Mouse (Mus musculus): ENCODE results near the gene Pard3b.

DNA sequence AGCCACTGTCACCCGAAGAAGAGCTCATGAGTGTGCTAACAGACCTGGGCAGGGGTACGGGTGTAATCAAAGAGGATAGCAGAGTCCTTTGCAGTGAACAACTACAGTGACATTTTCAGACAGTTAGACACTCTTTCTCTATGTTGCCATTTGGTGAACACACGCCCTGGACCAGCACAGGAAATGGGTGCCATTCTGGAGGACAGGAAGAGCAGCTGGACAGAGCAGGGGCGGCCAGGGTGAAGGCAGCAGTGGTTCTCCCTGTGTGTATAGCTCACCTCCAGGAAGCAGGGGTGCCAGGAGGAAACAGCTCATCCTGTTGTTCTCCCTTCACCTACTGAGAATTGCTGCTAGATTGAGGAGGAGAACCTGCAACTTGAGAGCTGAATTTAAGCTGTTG lies 773.4 kb downstream of the Pard3b start:
- TF ChIP-seq CTCF (IDR thresholded peaks at IDR 0.05; ENCODE audit: extremely low read depth, insufficient read depth, insufficient read length, insufficient replicate concordance) (no peak), POLR2A (IDR thresholded peaks at IDR 0.05; ENCODE audit: low read depth, low read length) (no peak)

Measured in spleen, adult 2 months (tissue).